Mouse (Mus musculus) gastrocnemius, adult 18-20 months (tissue): Measurements from ENCODE around the gene Ssbp2. TPM values are rescaled to one million over a fixed set of nuclear protein-coding genes. Genes with fewer than 3 reads are reported as not detected.

Source experiments
- DNase-seq: peaks from one replicate; pipeline ENCODE4 v3.0.0; 2021; ENCODE audit warnings: low spot score
- total RNA-seq, 2 experiments: library from RNA; stranded (reverse); gene quantifications; 2 replicates each; pipeline ENCODE4 v1.2.3; 2021

Ssbp2 gene
- total RNA-seq, 2 experiments from 2014 or later = 21.3 to 23.4 TPM

- peak; percentile 99 for DNase-seq
Observed at GRCm38 (mm10) chr13:91460621-91461284, 670 bp downstream of the Ssbp2 start.

DNA sequence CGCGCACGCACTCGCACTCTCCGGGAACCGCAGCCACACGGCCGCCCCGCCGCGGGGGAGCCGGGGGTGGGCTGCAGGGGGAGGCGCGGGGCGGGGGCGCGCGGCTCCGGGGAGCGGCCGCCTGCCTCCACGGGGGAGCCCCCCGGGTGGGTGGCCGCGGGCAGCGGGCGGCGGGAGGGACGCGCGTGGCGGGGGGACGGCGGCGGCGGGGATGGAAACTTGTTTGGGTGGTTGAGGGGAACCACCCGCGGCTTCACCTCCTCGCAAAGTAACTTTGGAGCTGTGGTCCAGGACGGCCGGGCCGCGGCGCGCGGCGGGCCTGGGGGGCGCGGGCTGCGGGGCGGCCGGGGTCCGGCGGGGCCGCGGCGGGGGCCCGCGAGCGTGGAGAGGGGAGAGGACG, 1.2 kb downstream of the Ssbp2 start:
- DNase-seq = no peak

GRCm38 (mm10) chr13:91461711-91462351, 1.7 kb downstream of the Ssbp2 start:
- peak; percentile 24 for DNase-seq

GRCm38 (mm10) chr13:91462395-91462794, 2.3 kb downstream of the Ssbp2 start:
- no peak for DNase-seq

- DNase-seq = peak; percentile 20
Observed at GRCm38 (mm10) chr13:91462893-91463481, 2.9 kb downstream of the Ssbp2 start.

DNA sequence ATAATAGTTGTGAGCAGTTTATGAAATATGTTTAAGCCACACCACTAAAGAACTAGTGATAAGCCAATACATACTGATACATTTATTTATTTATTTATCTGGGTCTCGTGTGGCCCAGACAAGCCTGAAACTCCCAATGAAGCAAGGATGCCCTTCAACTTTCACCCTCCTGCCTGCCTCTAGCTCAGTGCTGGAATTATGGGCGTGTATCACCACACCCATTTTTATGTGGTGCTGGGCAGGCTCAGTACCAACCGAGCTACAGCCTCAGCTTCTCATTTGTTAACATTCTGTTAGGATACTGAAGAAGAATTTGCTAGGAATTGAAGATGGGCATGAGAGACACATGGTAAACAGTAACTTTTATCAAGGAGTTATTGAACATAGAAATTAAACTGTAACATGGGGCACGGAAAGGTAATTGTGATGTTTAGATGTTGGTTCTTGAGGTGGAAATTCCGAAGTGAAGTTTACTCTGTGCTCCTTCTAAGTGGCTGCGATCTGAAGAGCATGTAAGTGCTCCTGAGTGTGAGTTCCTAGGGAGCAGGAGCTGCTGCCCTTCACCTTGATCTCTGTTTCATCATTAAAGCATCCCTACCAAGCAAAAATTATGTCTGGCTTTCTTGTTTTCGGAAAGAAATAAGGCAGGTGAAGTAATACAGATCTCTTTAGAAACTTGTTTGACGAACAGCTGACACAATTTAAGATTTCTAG, 5.1 kb downstream of the Ssbp2 start:
- no peak for DNase-seq

DNA sequence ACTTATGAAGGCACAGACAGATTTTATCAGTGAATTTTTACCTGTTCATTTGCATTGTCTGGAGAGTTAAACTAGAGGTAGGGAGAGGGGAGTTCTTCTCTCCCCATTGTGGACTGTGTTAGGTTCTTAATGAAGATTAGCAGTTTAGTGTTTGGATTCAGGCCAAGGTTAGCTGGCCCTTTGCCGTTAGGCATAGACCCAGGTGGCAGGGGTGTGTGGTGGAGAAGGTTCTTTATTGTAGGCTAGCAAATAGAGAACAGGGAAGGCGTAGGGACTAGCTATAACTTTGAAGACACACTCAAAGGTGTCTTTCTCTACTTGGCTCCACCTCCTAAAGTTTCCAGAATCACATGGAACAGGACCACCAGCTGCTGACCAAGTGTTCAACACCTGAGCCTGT, 11.5 kb downstream of the Ssbp2 start:
- DNase-seq = no peak

- DNase-seq = no peak
Observed at GRCm38 (mm10) chr13:91471980-91472379, 11.9 kb downstream of the Ssbp2 start.

DNA sequence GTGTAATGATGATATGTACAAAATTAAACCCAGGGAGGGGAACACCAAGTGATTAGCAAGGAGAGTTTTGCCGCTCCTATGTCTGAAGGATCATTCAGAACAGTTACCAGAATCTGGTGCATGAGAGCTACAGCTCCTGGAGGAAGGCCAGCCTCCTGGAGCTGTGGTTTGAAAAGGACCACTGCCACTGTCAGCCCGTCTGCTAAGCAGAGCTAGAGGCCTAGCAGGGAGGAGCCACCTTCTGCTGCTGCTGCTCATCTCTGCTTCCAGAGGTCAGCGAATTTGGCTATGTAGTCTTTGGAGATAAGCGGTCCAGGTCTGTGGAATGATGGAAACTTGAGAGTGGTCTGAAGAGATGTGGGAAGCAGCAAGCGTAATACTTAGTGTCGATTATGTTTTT, 13.4 kb downstream of the Ssbp2 start:
- no peak for DNase-seq

DNA sequence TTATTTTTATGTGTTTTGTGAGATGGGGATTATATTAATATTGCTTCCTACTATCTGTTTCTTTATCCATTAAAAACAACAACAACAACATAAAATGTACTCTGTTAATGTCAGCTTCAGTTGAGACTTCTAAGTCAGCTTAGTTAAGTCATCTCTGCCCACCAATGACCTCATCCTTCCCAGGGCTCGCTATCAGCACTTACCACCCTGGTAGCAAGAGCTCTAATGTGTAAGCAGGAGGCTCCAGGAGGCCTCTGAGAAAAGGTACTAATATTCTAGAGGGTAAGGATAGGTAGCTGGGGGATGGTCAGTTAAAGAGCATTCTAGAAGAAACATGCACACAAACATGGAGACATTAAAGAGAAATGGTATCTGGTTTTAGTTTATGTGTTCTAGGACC, 13.9 kb downstream of the Ssbp2 start:
- no peak for DNase-seq

DNA sequence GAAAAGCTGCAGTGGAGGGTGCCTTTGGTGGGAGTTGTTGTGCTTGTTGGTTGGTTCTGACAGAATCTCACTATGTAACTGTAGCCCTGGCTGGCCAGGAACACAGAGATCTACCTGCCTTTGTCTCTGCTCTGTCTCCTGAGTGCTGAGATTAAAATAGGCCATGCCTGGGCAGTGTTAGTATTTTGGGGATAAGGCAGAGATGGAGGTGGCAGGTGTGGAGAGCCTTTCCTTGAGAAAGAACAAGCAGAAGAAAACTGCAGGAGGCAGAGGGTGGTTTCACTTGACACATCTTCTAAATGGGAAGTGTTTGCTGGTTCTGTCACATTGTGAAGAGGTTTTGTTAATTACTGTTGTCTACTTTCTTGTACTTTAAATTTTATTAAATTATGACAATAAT, 15.8 kb downstream of the Ssbp2 start:
- no peak for DNase-seq

- no peak for DNase-seq
Observed at GRCm38 (mm10) chr13:91476596-91477100, 16.6 kb downstream of the Ssbp2 start.

GRCm38 (mm10) chr13:91478011-91478410, 17.9 kb downstream of the Ssbp2 start:
- peak; percentile 80 for DNase-seq

DNA sequence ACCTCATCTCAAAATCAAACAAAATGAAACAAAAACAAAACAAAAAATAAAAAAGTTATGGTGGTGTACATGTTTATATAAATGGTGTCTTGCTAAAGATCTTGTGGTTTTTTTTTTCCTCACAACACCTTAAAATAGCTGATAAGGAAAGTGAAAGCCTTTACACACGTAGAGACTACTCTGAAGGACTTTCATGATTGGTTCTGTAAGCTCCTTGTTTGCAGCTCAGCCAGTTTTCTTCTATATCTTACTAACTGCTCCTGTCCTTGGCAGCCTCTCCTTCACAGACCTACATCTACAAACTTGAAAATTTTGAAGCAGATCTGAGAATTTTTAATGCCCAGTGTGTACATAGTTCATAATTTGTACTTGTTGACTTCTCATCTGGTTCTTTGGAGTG, 24.2 kb downstream of the Ssbp2 start:
- no peak for DNase-seq

GRCm38 (mm10) chr13:91492133-91492532, 32.0 kb downstream of the Ssbp2 start:
- peak; percentile 18 for DNase-seq

DNA sequence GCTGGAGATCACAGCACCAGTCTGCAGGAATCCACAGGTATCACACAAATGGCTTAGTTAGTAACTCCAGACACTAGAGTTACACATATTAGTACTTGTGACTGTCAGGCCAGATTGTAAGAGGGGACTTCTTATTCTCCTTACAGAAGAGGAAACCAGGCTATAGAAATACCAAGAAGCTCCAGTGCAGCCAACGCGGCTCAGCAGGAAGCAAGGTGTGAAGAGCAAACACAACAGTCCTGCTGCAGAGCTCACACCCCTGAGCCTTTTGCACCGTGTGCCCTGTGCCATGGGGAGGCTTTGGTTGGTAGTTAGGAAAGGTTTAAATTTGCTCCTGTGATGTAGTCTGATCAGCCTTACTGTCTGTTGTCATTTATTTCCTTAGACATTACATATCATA, 37.0 kb downstream of the Ssbp2 start:
- no peak for DNase-seq

DNA sequence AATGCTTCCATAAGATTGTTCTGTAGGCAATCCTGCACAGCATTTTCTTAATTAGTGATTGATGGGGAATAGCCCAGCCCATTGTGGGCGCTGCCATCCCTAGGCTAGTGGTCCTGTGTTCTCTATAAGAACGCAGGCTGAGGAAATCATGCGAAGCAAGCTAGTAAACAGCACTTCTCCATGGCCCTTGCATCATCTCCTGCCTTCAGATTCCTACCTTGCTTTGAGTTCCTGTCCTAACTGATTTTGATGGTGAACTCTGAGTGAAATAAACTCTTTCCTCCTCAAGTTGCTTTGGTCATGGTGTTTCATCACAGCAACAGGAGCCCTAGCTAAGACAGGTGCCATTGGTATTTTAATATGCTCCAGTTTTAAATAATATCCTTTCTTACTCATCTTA, 41.7 kb downstream of the Ssbp2 start:
- no peak for DNase-seq

DNA sequence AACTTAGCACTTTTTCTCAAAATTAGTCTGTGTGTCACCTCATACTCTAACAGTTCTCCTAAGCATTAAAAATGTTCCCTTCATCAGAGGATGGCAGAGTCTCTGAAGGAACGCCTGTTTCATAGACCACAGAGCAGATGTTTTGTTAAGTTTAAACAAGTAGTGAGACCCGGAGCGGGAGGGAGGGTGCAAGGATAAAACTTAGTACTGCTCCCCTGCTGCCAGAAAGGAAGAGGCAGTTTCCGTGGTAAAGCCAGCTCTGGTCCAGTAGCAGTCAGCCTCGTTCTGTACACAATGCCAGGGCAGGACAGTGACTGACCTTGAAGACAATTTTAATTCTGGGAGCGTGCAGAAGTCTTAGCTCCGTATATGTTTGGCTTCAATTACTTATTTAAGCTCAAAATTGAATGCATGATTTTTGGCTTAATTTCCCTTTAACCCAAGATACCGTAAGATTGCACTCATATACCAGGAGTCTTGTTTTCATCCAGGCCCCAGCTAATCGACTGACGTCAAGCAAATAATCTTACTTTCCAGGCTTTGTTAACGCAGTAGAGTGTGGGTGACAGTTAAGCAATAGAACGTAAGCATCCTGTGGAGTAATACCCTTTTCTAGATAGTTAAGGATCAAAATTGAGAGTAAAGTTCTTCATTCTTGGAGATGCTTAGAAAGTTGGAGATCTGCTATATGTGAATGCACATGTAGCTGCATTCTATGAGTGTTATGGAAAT, 42.7 kb downstream of the Ssbp2 start:
- no peak for DNase-seq

GRCm38 (mm10) chr13:91508991-91509390, 48.9 kb downstream of the Ssbp2 start:
- DNase-seq = no peak

GRCm38 (mm10) chr13:91509467-91509866, 49.4 kb downstream of the Ssbp2 start:
- no peak for DNase-seq

DNA sequence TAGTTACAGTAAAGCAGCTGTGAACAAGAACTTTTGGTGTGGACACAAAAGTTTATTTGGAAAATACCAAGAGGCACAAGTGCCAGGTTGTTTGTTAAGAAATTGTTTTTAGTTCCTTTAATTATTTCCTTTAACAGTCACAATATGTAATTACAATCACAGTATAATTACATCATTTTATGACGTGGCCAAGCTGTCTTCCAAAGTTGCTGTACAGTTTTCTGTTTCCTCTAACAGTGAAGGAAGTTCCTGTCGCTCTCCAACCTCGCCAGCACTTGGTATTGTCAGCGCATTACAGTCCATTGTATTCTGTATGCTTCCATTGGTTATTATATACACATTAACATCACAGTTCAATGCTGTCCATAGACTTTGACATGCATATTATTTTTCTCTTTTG, 54.9 kb downstream of the Ssbp2 start:
- no peak for DNase-seq
